Mouse (Mus musculus): ENCODE measurements at regions not wholly inside any gene's neighbourhood (a gene's known extent, or its start where the extent isn't known, plus 50 kb on each side); places are given as distances from the start of the nearest gene placed in this dataset.
A peak's percentile ranks its signal among the peaks of the same experiment; 100 is the strongest.

DNA sequence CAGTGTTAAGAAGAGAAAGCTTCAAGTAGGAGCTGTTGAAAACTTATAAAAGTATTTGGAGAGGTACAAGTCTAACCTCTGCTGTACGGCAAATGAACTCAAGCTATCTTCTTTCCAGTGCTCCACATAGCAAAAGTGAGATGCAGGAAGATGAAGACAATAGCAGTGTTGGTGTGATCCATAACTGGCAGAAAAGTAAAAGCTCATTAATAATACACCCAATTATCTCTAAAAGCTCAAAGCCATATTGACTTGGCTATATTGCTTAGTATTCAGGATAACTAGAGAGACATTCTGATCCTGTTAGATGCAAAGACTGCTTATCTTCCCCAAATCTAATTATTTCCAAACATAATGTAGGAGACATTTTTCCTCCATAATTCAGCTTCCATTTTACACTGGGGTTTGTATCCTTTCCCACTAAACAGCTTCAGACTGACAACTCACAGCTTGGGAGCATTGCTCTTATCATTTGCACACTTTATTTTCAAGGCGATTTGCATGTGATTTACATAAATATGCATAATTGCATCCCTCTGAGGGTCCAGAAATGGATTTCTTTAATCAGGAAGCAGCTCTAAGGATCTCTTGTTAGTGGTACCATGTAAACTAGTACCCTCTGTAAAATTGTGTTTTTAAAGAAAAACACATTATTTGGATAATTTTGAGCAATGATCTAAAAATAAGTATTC lies 248.5 kb upstream of the Pom121l12 start:
- H3K36me3 ChIP-seq (ENCODE audit: control insufficient read depth, insufficient read depth, low read length): no peaks in the 10 kb centered on the region
- H3K9me3 ChIP-seq (replicated peaks; ENCODE audit: control insufficient read depth, low read length, poor library complexity, severe bottlenecking): no peaks in the 10 kb centered on the region
- no peak overlapping the region for H3K9ac ChIP-seq (ENCODE audit: low read depth, low read length)
- H3K27me3 ChIP-seq (ENCODE audit: control insufficient read depth, insufficient read depth, low read depth, low read length): no peaks in the 10 kb centered on the region
- 51% methylated on average over 2 of the region's 2 CpGs for WGBS
- no peak overlapping the region for H3K4me2 ChIP-seq (ENCODE audit: low read length)
- 0 out of 2 replicates have a peak, but pooled peaks cover 2% of the 10 kb centered on the region for H3K4me1 ChIP-seq (ENCODE audit: control insufficient read depth, insufficient read depth, low read length)
- H3K4me3 ChIP-seq (ENCODE audit: low read depth, low read length): no peak overlapping the region
- peak overlapping the region; percentile 9; the same call in 1 of the 2 replicates for H3K27ac ChIP-seq (ENCODE audit: low read length)
- ATAC-seq: peak; percentile 86

DNA sequence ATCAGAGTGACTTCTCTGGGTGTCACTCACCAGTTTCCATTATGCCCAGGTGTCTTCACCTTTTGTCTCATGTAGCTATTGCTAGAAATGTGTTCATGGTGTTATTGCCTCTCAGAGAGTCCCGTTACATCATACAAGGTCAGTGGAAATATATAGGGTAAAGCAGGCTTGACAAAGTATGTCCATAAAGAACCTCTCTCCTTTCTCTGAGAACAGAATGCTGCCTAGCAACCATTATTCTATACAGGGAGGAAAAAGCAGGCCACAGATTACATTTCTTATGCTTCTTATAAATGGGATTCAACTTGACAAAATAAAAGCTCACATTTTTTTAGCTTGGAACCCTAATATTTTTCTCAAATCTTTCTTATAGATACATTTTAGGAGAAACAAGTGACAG lies 220.6 kb upstream of the Pom121l12 start:
- H3K9me3 ChIP-seq (replicated peaks; ENCODE audit: control insufficient read depth, low read length, poor library complexity, severe bottlenecking): no peaks in the 10 kb centered on the region
- ATAC-seq: 0 out of 2 replicates have a peak, but pooled peaks have one; percentile 51
- H3K27ac ChIP-seq (ENCODE audit: low read length): 0 out of 2 replicates have a peak overlapping the region, but pooled peaks have one; percentile 22
- no peaks in the 10 kb centered on the region for H3K36me3 ChIP-seq (ENCODE audit: control insufficient read depth, insufficient read depth, low read length)
- H3K9ac ChIP-seq (ENCODE audit: low read depth, low read length): no peak overlapping the region
- H3K4me3 ChIP-seq (ENCODE audit: low read depth, low read length): no peak overlapping the region
- no peak overlapping the region for H3K4me2 ChIP-seq (ENCODE audit: low read length)
- WGBS: 32% methylated on average over 1 of the region's 1 CpGs
- no peaks in the 10 kb centered on the region for H3K27me3 ChIP-seq (ENCODE audit: control insufficient read depth, insufficient read depth, low read depth, low read length)
- H3K4me1 ChIP-seq (ENCODE audit: control insufficient read depth, insufficient read depth, low read length): no peaks in the 10 kb centered on the region

DNA sequence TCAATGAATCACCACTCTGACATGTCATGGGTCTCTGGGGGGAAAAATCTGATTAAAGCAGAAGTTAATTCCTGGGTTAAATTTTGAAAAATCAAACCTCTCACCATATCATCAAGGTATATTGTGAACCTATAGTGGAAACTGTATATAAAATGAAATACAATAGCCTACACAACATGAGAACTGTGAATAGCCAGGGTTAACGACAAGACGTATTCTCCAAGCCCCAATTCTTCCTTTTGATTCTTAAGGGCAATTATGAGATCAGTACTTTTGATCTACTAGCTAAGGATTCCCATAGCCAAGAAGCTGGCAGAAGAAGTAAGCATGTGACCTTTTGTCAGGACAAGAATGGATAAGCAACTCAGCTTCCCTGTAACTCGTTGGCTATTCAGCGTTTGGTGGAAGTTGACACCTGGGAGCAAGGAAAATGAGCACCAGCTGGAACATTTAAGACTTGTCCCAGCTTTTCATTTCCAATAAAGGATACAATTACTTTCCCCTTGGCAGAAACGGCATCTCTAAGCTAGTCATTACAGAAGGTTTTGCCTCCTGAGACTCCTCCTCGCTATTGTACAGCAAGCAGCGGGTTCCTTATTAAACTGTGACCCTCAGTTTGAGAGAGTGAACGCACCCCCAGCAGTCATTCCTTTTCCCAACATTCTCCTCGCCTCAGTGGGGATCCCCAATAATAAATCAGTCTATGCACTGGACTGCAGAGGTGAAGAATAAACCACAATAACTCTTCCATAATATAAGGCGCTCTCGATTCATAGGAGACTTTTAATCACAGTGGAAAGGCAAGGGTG lies 219.1 kb upstream of the Pom121l12 start:
- ATAC-seq: peak; percentile 79; the same call in 1 of the 2 replicates
- 28% methylated on average over 11 of the region's 11 CpGs for WGBS
- Histone ChIP-seq H3K4me1 (ENCODE audit: control insufficient read depth, insufficient read depth, low read length) (no peaks in the 10 kb centered on the region), H3K4me2 (ENCODE audit: low read length) (no peak overlapping the region), H3K27me3 (ENCODE audit: control insufficient read depth, insufficient read depth, low read depth, low read length) (no peaks in the 10 kb centered on the region), H3K36me3 (ENCODE audit: control insufficient read depth, insufficient read depth, low read length) (no peaks in the 10 kb centered on the region), H3K9ac (ENCODE audit: low read depth, low read length) (no peak overlapping the region), H3K4me3 (ENCODE audit: low read depth, low read length) (no peak overlapping the region), H3K27ac (ENCODE audit: low read length) (no peak overlapping the region), H3K9me3 (replicated peaks; ENCODE audit: control insufficient read depth, low read length, poor library complexity, severe bottlenecking) (no peaks in the 10 kb centered on the region)

DNA sequence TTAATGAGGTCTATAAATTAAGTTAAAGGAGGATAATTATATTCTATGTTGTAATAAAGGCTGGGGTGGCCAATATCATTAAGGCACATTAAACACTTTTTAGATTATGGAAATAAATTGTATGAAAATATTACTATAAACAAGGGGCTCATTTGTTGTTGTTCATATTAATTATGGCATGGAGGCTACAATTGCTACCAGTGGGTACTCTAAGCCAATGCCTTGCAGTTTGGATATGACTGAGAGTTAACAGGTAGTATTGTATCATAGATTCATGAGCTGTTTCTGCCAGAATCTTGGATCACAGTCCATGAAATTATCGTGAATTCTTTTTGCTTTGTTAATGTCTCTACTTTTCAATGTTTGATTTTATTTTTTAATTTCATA lies 218.5 kb upstream of the Pom121l12 start:
- no peaks in the 10 kb centered on the region for H3K9me3 ChIP-seq (replicated peaks; ENCODE audit: control insufficient read depth, low read length, poor library complexity, severe bottlenecking)
- 80% methylated on average over 1 of the region's 1 CpGs for WGBS
- no peaks in the 10 kb centered on the region for H3K36me3 ChIP-seq (ENCODE audit: control insufficient read depth, insufficient read depth, low read length)
- no peak overlapping the region for H3K4me3 ChIP-seq (ENCODE audit: low read depth, low read length)
- no peak overlapping the region for H3K4me2 ChIP-seq (ENCODE audit: low read length)
- H3K27me3 ChIP-seq (ENCODE audit: control insufficient read depth, insufficient read depth, low read depth, low read length): no peaks in the 10 kb centered on the region
- no peak overlapping the region for H3K9ac ChIP-seq (ENCODE audit: low read depth, low read length)
- no peaks in the 10 kb centered on the region for H3K4me1 ChIP-seq (ENCODE audit: control insufficient read depth, insufficient read depth, low read length)
- H3K27ac ChIP-seq (ENCODE audit: low read length): no peak overlapping the region
- no peak for ATAC-seq

DNA sequence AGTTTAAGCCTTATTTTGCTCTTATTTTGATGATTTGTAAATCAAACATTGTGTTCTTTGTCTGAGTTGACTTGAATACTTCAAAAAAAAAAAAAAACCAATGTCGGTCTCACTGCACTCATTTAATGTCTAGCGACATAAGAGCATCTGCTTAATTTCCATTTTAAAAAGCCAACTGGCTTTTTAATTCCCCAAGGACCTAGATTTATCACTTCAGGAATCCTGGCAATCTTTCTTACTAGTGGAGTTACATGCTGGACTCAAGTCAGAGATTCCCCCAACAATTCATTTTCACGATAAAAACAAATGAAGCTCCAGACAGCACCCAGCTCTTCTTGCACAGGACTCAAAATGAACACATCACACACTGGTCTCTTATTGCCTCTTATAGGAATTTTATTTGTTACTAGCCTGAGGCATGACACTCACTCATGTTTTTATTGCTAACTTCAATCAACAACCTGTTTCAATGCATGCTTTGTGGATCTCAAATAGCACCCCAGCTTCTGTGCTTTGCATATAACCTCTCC lies 212.0 kb upstream of the Pom121l12 start:
- 48% methylated on average over 3 of the region's 3 CpGs for WGBS
- H3K4me1 ChIP-seq (ENCODE audit: control insufficient read depth, insufficient read depth, low read length): no peaks in the 10 kb centered on the region
- no peaks in the 10 kb centered on the region for H3K27me3 ChIP-seq (ENCODE audit: control insufficient read depth, insufficient read depth, low read depth, low read length)
- H3K4me2 ChIP-seq (ENCODE audit: low read length): no peak overlapping the region
- H3K9ac ChIP-seq (ENCODE audit: low read depth, low read length): no peak overlapping the region
- ATAC-seq: no peak
- no peak overlapping the region for H3K4me3 ChIP-seq (ENCODE audit: low read depth, low read length)
- no peaks in the 10 kb centered on the region for H3K9me3 ChIP-seq (replicated peaks; ENCODE audit: control insufficient read depth, low read length, poor library complexity, severe bottlenecking)
- no peaks in the 10 kb centered on the region for H3K36me3 ChIP-seq (ENCODE audit: control insufficient read depth, insufficient read depth, low read length)
- H3K27ac ChIP-seq (ENCODE audit: low read length): no peak overlapping the region

DNA sequence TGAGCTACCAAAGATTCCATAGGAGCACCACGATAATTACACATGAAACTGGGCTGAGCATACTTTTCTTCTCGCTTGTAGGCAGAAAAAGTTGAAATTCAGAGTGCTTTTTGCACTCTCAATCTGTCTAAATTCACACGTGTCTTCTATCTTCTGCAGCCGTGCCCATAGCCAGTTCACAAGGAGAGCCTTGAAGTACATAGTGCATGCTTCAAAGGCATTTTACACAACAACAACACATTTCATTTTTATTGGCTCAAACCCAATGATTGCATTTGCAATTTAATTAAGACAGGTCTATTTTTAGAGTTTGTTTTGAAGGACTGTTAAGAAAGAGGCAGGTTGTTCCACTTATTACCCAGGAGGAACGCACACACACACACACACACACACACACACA lies 211.4 kb upstream of the Pom121l12 start:
- Histone ChIP-seq H3K9ac (ENCODE audit: low read depth, low read length) (no peak overlapping the region), H3K27ac (ENCODE audit: low read length) (no peak overlapping the region), H3K4me1 (ENCODE audit: control insufficient read depth, insufficient read depth, low read length) (no peaks in the 10 kb centered on the region), H3K4me2 (ENCODE audit: low read length) (no peak overlapping the region), H3K36me3 (ENCODE audit: control insufficient read depth, insufficient read depth, low read length) (no peaks in the 10 kb centered on the region), H3K4me3 (ENCODE audit: low read depth, low read length) (no peak overlapping the region), H3K9me3 (replicated peaks; ENCODE audit: control insufficient read depth, low read length, poor library complexity, severe bottlenecking) (no peaks in the 10 kb centered on the region), H3K27me3 (ENCODE audit: control insufficient read depth, insufficient read depth, low read depth, low read length) (no peaks in the 10 kb centered on the region)
- no peak for ATAC-seq
- 85% methylated on average over 5 of the region's 5 CpGs for WGBS
